Mouse (Mus musculus): ENCODE measurements around the gene Rnls.

Rnls gene

DNA sequence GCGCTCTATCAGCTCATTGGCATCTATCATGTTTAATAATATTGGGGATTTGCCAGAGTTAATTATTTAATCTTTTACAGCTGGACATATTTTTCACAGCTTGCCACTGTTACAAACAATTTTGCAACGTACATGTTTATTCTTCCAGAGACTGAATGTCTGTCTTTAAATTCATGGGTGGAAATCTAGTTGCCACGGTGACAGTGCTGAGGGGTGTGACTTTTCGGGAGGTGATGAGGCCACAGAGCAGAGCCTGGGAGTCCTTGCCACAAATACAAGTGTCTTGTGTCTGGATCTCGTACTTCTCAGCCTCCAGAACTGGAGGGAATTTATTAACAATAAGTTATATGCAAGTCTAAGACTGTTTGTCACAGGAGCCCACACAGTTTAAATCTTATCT is 212.5 kb downstream of the Rnls start:
- DNase-seq (ENCODE audit: low spot score): no peak

DNA sequence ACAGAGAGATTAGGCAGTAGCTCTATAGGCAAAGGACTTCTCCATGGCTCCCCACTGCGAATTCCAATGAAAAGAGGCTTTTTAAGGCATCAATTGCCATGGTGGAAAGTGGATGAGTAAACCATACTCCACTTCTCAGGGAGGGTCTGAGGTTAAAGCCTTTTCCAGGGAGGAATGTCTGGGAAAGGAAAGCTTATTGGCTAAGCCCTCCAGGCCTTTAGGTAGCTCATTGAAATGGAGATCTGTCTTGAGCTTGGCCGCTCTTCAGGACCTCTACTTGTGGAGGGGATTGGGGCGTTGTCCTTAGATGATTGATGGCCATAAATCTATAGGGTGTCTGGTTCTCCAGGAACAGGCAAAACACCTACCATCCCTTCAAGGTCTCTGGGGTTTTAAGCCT is 213.2 kb downstream of the Rnls start:
- no peak for DNase-seq (ENCODE audit: low spot score)

DNA sequence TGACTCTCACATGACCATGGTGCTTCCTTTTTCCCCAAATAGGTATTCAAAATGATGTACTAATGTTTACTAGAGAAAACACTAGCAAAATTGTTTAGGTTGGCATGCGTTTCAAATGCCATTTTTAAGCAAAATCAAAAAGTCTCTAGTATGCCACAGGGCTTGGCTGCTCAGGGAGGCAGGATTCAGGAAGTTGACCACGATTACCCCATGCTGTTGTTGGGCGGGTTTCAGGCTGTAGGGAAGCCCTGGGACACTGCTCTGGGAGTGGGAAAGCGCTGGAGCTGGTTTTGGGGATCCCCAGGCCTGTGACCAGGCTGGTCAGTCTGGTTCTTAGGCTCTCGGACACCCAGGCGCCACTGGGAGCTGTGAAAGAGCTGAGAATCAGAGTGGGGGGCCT is 213.7 kb downstream of the Rnls start:
- DNase-seq (ENCODE audit: low spot score): no peak

DNA sequence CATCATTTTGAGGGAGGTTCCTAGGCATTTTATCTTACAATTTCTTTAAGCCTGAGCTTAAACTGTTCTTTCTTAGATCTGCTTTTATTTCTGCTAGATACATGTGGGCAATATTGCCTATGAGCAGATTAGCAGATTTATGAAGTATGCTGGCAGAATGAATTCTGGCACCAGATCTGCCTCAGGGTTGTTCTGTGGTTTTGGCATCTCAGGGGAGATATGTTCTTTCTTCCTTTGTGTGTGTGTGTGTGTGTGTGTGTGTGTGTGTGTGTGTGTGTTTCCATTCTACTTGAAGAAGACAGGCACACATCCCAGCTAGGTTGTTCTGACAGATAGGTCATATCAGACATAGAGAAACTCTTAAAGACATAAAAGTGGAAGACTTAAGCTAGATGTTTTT is 218.1 kb downstream of the Rnls start:
- DNase-seq (ENCODE audit: low spot score): no peak

DNA sequence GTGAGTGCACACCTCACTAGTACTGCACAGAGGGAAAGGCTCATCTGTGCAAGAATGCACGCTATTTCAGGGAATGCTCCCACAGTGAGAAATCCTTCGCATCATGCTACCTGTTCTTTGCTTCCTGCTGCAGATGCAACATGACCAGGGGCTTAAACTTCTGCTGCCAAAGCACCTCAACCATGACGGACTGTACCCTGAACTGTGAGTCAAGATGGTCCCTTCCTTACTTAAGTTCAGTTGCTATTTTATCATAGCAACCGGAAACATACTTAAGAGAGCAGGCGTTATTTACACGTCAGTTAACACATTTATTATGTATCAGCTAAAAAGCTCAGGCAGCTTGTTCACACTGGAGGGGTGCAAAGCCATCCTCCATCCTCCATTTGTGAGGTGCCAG is 222.2 kb downstream of the Rnls start:
- no peak for DNase-seq (ENCODE audit: low spot score)

DNA sequence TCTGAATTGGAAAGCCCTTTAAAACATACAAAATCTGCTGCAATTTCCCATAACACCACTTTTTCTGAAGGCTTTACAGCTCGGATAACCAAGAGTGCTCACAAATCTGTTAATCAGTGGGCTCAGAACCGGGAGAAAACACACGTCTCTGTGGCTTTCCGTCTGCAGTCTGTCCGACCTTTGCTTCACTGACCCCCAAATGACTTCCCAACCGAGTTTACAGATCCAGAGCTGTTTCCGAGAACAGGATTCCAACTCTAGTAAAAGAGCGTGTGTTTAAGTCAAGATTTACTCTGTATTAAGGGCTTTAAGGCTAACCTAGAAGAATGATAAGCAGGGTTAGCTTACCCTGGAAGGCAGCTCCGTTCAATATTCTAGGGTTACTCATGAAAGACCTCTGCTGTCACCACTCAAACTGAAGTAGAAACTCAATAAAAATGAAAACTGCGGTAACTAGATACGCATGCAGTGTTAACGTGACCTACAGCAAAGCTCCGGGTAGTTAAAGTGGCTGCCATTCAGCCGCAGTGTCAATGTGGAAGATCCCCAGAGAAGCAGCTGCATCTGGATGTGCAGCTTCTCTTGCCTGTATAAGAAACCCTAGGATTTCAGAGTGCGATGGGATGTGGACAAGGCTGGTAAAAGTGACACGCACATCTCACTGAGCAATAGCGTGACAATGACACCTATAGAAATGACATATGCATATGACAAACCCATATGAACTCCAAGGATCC is 224.4 kb downstream of the Rnls start:
- DNase-seq (ENCODE audit: low spot score): no peak

DNA sequence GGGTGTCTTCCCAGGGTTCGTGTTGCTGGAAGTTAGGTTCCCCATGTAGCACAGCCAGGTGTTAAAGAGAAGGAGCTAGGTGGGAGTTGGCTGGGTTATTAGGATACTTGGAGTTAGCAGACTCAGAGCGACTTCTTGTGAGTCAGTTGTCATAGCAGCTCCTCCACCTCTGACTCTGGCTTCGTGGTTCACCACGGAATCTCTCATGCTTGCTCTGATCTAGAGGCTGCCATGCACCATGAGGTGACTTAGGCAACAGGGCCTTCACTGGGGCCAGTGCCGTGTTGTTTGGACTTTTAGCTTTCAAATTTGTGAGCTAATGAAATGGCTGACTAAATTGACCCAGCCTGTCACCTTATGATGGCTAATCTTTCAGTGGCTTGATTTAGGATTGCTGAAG is 227.3 kb downstream of the Rnls start:
- no peak for DNase-seq (ENCODE audit: low spot score)

DNA sequence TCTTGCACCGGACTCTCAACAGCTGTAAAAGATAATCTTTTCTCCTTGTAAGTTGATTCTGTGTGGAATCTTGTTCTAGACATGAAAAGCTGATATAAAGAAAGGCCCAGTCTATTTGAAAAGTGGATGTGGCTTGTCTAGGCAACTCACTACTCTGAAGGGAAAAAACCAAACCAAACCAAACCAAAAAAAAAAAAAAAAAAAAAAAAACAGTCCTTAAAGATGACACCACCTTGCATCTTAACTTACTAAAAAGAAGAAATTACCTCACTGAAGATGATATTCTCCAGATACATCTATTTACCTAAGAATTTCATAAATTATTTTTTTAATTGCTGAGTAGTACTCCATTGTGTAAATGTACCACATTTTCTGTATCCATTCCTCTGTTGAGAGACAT is 230.2 kb downstream of the Rnls start:
- no peak for DNase-seq (ENCODE audit: low spot score)

DNA sequence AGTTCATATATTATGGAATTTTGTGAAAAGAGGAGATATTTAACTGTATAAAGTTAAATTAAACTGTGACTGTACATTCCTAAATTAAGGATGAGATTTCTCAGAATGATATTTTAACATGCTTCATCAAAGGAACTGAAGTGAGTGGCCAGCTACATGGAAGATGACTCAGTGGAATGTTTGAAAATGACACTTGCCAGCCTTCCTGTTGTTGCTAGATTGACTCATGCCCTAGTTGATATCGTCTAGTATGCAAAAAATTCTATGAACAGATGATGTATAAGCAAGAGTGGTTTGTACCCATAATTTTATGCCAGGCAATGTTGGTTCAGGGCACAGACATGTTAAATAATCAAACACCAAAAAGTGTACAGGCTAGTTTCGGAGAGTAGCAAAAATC is 232.2 kb downstream of the Rnls start:
- no peak for DNase-seq (ENCODE audit: low spot score)

DNA sequence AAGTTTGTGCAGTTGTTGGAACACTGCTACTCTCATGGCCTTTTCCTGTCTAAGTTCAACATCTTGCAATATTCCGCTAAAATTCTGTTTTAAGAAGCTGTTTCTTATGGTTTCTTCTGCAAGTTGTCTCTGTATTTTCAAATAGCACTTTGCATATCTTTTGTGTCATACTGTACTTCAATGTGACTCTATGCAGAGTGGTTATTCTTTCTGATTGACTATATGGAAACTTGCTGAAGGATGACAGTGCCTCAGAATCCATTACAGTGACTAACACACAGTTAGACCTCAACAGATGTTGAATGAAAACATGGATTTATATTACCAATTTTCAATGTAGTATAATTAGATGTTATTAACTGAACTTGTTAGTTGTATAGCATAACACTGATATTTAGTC is 232.9 kb downstream of the Rnls start:
- no peak for DNase-seq (ENCODE audit: low spot score)

DNA sequence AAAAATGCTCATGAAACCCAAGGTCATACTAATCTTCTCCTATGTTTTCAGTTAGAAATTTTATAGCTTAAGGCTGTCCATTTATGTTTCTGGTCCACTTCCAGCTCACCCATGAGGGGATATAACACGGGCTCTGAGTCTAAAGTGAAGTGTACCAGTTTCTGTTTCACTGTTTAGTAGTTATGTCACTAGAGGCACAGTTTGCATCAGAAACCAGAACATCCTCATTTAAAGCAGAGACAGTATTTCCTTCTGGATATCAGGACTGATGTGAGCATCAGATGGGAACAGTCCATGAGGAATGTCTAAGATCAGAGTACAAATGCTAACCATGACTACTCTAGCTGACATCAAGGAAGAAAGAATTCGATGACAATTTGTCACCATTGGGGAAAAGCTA is 233.9 kb downstream of the Rnls start:
- DNase-seq (ENCODE audit: low spot score): no peak

DNA sequence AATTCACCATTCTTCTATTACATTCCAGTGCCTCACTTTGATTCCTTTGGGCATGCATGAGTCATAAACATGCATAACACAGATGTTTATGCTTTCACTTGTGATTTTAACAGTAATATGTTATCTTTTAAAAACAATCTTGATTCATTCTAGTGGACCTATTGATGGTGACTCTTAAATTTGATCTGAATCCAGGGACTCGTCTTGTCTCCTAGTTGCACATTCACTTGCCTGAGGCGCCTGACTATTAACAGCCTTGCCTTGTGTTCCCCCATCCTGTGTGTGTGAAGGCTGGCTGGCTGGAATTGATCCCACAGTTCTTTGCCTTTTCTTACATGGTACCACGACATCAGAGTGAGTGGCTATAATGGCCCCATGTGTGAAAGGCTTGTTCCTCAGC is 243.7 kb downstream of the Rnls start:
- no peak for DNase-seq (ENCODE audit: low spot score)

DNA sequence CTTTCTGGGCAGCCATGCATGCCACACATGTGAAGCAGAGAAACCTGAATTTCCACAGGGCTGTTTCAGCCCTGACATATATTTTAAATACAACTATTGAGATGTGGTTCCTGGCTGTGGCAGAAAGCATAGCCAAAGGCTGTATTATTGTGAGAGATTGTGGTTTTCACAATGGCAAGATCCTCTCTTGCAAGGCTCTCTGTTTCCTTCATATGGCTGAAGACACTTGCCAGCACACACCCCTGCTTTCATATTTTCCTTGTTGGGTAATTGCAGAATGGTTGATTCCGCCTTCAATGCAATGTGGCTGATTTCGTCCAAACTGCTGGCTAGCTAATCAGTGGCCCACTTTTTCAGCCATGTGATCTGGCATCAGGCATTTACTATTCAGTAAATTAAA is 248.9 kb downstream of the Rnls start:
- peak; percentile 41 for DNase-seq (ENCODE audit: low spot score)

DNA sequence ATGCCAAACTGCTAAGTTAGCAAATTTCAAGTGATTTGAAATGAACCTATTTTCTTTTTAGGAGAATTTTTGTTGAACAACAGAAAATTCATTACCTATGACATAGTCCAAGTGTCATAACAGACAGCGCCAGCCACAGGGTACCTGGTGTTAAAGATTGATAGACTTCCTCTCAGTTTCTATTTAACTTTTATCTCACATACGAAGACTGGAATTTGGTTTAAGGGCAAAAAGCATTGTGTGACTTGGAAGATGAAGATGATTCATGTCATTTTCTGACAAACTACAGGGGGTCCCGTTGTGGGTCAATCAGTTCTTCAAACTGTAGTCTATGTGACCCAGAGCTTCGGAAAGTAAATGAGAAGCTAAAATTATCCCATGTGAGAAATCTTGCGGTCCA is 254.8 kb downstream of the Rnls start:
- no peak for DNase-seq (ENCODE audit: low spot score)

DNA sequence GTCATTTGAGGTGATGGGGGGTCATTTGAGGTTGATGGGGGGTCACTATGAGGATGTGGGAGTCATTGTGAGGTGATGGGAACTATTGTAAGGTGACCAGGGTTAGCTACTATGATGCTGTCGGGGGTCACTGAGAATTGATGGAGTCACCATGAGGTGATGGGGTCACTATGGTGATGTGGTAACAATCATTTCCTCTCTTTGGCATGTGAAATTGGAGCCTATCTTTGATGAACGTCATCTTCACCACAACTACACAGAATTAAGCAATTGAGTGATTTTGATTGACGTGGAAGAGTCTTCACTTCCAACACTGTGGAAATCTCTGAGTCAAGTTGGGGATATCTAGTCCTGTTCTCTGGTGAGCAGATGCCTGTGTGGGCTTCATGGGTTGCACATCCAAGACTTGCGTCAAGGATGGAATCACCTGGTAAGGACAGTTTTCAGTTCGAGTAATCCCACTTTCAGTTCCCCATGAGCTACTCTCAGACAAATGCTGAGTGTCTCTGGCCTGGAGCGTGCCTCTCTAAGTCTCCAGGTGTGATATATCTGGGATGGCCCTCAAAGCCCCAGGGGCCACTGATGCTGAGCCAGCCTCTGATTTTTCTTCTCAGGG is 269.4 kb downstream of the Rnls start:
- DNase-seq (ENCODE audit: low spot score): no peak

DNA sequence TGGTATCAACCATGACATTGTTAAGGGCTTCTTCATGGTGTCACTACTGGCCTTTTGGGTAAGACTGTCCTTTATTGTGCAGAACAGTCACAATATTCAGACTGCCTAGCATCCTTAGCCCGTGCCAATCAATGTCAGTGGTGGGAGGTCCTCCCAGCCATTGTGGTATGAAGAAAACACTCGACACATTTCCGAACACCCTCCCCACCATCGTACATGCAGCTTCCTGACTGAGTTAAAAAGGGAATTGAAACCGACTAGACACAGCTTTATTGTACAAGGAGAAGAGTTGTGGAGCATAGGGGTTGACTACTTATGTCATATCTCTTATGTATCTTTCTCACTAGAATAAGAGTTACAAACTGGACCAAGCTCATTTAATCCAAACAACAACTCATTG is 272.1 kb downstream of the Rnls start:
- no peak for DNase-seq (ENCODE audit: low spot score)

DNA sequence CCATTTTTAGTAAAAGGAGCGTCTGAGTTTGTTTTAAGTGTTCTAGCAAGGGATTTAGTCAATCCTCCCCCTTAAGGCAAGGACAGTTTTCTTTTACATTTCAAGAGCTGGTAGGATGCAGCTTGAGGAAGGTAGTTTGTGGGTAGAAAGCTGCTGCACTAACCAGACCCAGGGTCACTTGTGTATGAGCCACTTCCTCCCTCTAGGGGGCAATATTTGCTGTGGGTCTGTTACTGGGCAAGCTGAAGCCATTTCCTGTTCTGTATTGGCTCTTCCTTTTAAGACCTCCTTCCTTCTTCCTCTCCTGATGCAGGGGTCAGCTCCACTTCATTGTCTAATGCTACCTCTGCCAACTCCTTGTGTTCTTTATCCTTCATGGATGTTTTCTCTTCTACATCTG is 273.2 kb downstream of the Rnls start:
- no peak for DNase-seq (ENCODE audit: low spot score)

DNA sequence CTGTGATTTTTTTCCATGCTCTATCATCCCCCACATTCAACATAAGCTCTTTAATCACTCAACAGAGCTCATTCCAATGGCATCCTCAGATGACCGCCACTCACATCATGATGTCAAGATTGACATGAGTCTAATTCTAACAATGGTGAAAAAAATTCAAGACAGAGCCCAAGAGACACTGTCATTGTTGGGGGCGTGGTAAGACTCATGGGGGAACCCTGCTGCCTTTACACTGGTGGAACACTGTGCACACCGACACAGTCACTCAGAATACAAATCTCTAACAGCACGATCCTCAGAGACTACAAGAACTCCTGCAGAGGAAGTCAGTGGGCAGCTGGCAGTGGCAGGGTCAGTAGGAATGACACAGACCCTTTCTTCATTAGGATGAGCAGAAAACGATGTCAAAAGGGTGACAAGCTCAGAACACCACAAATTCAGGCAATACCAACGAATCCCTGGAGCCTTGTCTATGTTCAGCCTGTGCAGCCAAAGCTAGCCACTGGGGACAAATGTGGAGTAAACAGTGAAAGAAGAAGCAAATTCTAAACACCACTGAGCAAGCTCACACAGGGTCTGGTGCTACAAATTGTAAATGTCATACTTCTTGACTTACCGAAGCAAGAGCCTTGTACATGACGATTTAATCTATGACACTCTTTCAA is 277.3 kb downstream of the Rnls start:
- no peak for DNase-seq (ENCODE audit: low spot score)

DNA sequence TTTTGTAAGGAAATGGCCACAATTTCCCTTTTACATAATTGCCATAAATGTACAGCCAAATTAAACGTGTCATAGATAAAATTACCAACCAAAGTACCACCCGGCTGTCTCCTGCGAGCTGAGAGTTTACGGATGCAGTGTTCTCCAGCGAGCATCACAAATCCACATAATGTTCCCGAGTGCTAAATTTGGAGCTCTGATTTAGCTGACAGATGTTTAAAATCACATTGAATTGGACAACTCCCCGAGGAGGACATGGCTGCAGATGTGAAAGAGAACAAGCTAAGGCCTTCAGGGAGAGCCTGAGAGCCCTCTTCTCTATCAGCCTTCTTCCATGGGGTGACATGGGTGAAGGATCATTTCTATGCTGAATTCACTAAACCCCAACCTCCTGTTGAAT is 278.3 kb downstream of the Rnls start:
- no peak for DNase-seq (ENCODE audit: low spot score)

DNA sequence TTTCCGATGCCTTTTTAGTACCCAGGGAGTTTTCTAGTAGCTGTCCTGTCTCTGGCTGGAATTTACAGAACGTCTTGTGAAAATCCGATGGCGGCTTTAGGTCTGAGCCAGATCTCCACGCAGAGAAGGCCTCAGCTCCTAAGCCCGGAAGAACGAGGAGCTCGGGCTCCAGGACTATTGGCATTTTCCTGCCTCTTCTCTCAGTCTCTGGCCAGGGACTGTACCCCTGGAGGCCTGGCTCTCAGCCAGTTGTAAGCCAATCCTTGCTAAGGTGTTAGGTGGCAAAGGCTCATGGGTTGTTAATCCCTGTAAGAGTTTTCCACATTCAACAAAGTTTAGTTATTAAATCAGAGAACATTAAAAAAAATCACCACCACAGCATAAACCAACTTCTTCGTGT is 281.7 kb downstream of the Rnls start:
- no peak for DNase-seq (ENCODE audit: low spot score)

DNA sequence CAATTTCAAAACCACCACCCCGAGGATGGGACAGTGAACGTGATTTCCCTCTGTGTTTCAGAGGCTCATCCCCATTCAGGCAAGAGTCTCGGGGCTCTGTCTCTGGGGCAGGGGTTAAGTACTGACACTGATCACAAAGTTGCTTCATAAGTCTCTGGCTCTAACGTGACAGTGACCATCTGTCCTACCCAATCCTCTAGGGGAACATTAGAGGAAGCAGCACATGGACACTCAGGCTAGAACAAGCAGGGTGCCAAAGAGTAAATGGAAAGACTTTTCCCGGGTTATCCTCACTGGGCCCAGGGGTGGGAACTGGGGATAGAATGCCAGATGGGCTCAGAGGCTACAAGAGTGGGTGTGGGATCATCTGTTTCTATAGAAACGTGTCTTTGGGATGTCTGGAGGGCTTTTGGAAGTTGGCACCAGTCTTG is 282.1 kb downstream of the Rnls start:
- peak; percentile 28 for DNase-seq (ENCODE audit: low spot score)

DNA sequence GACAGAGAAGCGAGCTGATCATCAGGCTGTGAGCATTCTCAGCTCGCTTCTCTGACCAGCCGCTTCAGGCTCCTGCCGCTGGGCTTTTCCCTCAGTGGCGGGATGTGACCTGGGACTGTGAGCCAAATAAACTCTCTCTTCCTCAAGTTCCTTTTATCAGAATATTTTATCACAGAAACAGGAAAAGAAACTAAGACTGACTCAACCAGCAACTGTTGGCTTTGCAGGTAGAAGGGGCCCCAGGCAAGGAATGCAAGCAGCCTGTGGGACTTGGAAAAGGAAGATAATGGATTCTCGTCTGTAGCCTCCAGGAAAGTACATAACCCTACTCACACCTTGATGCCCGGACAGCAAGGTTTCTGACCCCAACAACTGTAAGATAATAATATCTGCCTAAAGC is 283.0 kb downstream of the Rnls start:
- no peak for DNase-seq (ENCODE audit: low spot score)

DNA sequence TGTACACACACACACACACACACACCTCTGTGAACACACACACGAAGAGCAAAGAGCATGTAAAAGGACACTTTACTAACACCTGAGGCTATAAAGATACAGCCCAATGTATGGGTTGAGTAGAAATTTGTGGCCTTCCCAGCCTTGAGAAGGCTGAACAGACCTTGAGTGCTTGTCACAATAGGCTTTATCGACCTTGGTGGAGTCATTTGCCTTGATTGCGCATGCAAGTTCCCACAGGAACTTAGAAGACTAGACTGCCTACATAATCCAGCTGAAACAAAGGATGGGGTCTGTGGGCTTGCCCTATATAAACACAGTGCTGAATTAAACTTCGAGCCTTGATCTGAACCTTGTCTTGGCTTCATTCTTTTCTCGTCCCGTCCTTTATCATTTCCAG is 288.2 kb downstream of the Rnls start:
- no peak for DNase-seq (ENCODE audit: low spot score)

DNA sequence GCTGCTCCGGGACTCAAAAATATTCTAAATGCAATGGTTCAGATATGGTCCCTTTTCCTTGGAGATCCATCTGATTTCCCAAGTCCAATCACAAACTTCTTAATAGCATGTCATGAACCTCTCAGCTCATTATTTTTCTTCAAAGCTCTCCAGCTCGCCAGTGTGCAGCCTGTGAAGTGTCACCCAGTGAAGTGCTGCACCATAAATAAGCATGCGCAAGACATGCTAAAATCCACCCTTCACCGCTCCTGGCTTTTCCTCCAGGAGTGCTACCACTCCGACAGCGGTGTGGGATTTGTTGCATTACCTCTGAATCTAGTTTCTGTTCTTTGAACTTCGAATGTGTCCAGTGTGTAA is 289.3 kb downstream of the Rnls start:
- no peak for DNase-seq (ENCODE audit: low spot score)

Measured in MN1 (cell line).